Mouse (Mus musculus) embryo, embryonic 11 days (tissue): ENCODE data around the gene Ncbp3.
A peak's percentile ranks its signal among the peaks of the same experiment; 100 is the strongest.

ENCODE experiments used
- DNase-seq: peaks from one replicate; pipeline ENCODE4 v3.0.0-alpha.2; 2015

Ncbp3 gene

GRCm38 (mm10) chr11:73031536-73031935 lies 16.0 kb upstream of the Ncbp3 start:
- no peak for DNase-seq

- DNase-seq, result no peak
Observed at GRCm38 (mm10) chr11:73036077-73036476, 11.5 kb upstream of the Ncbp3 start.

GRCm38 (mm10) chr11:73036889-73037288 lies 10.7 kb upstream of the Ncbp3 start:
- no peak for DNase-seq

GRCm38 (mm10) chr11:73037691-73038090 lies 9.9 kb upstream of the Ncbp3 start:
- DNase-seq, result no peak

- peak; percentile 86 for DNase-seq
Observed at GRCm38 (mm10) chr11:73039102-73039799, 8.3 kb upstream of the Ncbp3 start.

GRCm38 (mm10) chr11:73044229-73044755 lies 3.3 kb upstream of the Ncbp3 start:
- no peak for DNase-seq

- DNase-seq, result no peak
Observed at GRCm38 (mm10) chr11:73044789-73045188, 2.8 kb upstream of the Ncbp3 start.

- no peak for DNase-seq
Observed at GRCm38 (mm10) chr11:73048030-73048876, 670 bp downstream of the Ncbp3 start.

GRCm38 (mm10) chr11:73049335-73049734 lies 1.8 kb downstream of the Ncbp3 start:
- DNase-seq, result peak; percentile 86

GRCm38 (mm10) chr11:73052795-73053194 lies 5.2 kb downstream of the Ncbp3 start:
- no peak for DNase-seq

GRCm38 (mm10) chr11:73057701-73058100 lies 10.1 kb downstream of the Ncbp3 start:
- no peak for DNase-seq

- DNase-seq, result no peak
Observed at GRCm38 (mm10) chr11:73059630-73060029, 12.0 kb downstream of the Ncbp3 start.

- no peak for DNase-seq
Observed at GRCm38 (mm10) chr11:73061413-73061812, 13.8 kb downstream of the Ncbp3 start.

GRCm38 (mm10) chr11:73071839-73072238 lies 24.3 kb downstream of the Ncbp3 start:
- peak; percentile 25 for DNase-seq

GRCm38 (mm10) chr11:73076295-73076694 lies 28.7 kb downstream of the Ncbp3 start:
- DNase-seq, result no peak

GRCm38 (mm10) chr11:73076733-73077132 lies 29.1 kb downstream of the Ncbp3 start:
- no peak for DNase-seq

- DNase-seq, result no peak
Observed at GRCm38 (mm10) chr11:73077211-73077720, 29.7 kb downstream of the Ncbp3 start.

- no peak for DNase-seq
Observed at GRCm38 (mm10) chr11:73078615-73079014, 31.0 kb downstream of the Ncbp3 start.

- DNase-seq, result no peak
Observed at GRCm38 (mm10) chr11:73080306-73080705, 32.7 kb downstream of the Ncbp3 start.

GRCm38 (mm10) chr11:73084303-73084702 lies 36.7 kb downstream of the Ncbp3 start:
- peak; percentile 26 for DNase-seq

- no peak for DNase-seq
Observed at GRCm38 (mm10) chr11:73084804-73085231, 37.2 kb downstream of the Ncbp3 start.

- no peak for DNase-seq
Observed at GRCm38 (mm10) chr11:73085391-73085790, 37.8 kb downstream of the Ncbp3 start.

- peak; percentile 11 for DNase-seq
Observed at GRCm38 (mm10) chr11:73087700-73088480, 40.3 kb downstream of the Ncbp3 start.
